Mouse (Mus musculus) T-helper 1 cell (primary cell): ENCODE measurements at regions not wholly inside any gene's neighbourhood (a gene's known extent, or its start where the extent isn't known, plus 50 kb on each side); places are given as distances from the start of the nearest gene placed in this dataset.
"Not testable (repeated sequence)": the region's sequence is repeated elsewhere in the genome, so short reads cannot be mapped to it uniquely, and the experiment has no call there.

Experiments used
- in situ Hi-C: fragments of 300-600 bp; cut with MboI, MseI; formaldehyde crosslinking; loops from one replicate; pipeline ENCODE4 v1.15.1; 2025; ENCODE audit warnings: high pct_unique_total_duplicates

DNA sequence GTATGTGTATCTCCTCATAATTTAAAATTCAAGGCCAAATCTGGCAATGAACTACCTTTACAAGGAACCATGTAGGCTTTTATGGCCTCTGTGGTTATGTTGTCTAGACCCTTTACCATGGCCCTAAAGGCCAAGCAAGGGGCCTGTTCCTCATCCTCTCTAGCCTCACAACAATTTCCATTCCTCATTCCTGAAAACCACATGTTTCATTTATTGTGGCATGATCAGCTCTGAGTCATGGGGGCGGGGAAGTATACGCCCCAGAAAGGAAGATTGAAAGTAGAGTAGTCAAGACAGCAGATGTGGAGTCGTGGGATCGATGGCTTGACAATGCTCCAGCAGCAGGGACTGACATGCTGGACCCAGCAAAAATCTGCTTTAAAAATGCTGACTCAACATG is 326.8 kb upstream of the Rnf219 start:
- in situ Hi-C loops: no loop called here

DNA sequence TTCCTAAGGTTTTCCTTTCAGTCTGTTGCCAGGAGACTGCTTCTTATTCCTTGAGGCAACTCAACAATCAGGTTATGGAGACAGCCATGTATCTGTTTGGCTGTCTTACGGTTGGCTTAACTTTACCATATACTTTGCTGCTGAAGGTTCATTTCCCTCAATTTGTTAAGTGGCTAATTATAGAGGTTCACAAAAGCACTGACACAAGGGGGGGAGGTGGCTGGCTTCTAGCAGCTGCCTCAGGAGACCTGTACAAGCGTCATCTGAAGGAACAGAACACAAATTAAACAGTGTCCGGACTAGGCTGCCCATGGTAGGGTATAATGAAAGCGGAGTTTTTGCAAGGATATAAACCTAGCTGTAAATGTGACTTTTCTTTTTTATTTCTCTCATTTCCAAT is 305.0 kb upstream of the Rnf219 start:
- in situ Hi-C loops: no loop called here

DNA sequence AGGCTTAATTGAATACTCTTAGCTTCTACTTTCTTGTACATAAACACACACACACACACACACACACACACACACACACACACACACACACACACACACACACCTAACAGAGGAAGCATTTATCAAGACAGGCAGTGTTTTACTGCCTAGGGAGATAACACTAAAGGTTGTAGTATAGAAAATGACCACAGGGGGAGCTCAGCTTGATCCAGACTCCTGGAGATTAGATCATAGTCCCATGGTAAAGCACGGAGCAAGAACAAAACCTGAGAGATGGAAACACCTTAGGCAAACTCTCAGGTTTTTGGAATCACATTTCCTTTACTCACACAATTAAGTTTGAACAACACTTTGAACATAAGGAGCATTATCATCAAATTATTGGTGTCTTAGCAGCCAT is 302.5 kb upstream of the Rnf219 start:
- in situ Hi-C loops: loop anchor here (25.0 kb wide), 2 partner anchors 1113 to 1213 kb away; no protein-coding TSS in a partner anchor

DNA sequence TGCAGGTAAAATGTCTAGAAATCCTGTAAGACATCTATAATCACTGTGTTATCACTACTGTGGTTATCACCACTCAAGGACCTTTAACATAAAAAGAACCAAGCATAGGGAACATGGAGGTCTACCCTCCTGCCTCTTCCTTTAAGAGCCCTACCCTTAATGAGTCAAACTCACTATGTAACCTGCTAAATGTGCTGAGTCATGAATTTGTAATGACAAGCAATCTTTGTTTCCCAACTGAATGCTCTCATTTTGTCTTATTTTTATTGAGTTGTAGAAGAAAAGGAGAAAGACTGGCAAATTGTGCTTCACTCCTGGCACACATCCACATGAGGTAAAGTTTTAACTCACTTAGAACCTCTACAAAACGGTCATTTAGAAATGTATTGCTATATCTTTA is 301.8 kb upstream of the Rnf219 start:
- in situ Hi-C loops: loop anchor here (25.0 kb wide), 2 partner anchors 1112 to 1212 kb away; no protein-coding TSS in a partner anchor

DNA sequence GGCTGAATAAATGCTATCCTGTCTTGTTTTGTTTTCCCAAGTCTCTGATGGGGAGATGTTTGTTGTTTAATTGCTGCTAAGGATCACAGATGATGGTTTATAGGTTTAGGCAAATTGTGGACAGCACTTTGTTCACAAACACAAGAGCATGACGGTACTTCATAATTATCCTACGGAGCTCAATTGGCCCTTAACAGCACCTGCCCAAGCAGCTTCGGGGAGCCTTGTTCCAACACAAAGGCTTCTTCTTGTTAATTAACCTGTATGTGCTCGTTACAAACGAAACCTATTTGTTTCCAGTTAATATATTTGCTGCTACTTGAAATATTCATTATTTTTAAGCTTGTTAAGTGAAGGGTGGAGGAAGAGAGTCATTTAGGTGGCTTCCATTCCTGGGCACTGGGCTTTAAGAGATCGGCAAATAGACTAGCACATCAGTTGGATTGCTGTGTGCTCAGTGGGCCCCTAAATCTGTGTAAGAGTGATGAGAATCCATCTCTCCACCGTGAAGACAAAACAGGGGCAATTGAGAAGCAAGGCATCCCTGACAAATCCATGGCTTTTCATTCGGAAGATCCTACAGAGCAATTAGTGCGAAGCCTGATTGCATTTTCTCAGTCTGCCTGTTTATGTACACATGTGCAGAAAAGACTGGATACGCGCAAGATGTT is 299.6 kb upstream of the Rnf219 start:
- in situ Hi-C loops: loop anchor here (25.0 kb wide), 2 partner anchors 1110 to 1210 kb away; no protein-coding TSS in a partner anchor

DNA sequence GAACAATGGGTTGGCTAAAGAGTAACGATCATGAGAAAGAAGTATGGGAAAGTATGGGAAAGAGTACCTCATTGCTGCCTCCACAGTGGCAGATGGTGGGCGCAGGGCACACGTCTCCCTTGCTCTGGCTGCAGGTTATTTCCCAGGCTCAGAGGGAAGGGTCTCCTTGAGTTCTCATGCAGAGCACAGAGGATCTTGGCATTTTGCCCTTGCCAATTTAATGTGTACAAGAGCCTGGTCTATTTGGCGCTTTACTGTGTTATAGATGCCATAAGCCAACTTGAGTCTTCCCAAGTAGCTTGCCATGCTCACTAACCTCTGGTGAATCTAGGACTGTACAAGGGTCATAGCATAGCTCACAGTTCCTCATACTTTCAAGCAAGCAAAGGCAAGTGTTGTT is 296.7 kb upstream of the Rnf219 start:
- in situ Hi-C loops: loop anchor here (25.0 kb wide), 2 partner anchors 1107 to 1207 kb away; no protein-coding TSS in a partner anchor

DNA sequence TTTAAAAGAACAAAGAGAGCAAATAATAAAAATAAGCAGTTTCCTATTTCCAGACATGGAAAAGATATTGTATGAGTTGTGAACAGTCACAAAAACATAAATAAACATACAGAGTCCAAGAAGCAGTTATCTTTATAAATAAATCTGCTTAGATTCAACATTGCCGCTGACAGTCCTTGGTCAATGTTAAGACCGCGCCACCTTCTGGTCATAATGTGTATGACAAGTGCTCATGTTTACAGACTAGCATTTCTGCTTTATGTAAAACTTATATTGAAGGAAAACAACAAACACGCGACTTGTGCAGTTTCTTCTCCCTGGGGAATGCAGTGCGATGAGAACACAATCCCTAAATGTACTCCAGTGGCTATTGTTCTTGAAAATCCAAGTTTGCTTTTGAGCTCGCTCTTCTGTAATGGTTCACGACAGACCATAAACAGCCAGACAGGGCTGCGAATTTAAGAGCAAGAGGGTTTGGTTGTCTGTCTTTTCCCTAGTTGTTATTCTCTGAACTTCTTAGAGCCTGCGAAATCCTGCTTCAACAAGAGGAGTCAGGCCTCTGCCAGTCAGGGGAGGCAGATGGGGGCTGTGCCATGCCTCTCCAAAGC is 291.6 kb upstream of the Rnf219 start:
- in situ Hi-C loops: loop anchor here (5.0 to 25.0 kb wide), 3 partner anchors 772 to 1202 kb away; no protein-coding TSS in a partner anchor

DNA sequence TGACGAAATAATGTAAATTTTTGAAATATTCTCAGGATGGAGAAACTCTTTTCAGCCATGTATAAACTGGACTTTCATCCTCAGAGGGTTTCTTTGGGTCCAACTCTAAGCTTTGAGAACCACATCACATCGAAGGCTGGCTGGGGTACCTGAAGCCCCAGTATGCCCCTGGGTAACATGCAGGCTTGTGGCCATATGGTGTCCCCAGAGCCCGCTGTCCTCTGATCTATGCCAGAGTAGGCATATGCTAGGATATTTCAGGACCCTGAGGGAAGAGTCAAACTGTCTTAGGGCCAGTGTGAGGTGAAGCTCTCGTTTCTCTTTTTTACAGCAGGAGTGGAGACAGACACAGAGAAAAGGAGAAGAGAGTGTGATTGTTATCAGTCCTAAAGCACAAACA is 289.6 kb upstream of the Rnf219 start:
- in situ Hi-C loops: loop anchor here (5.0 to 25.0 kb wide), 3 partner anchors 770 to 1200 kb away; no protein-coding TSS in a partner anchor

DNA sequence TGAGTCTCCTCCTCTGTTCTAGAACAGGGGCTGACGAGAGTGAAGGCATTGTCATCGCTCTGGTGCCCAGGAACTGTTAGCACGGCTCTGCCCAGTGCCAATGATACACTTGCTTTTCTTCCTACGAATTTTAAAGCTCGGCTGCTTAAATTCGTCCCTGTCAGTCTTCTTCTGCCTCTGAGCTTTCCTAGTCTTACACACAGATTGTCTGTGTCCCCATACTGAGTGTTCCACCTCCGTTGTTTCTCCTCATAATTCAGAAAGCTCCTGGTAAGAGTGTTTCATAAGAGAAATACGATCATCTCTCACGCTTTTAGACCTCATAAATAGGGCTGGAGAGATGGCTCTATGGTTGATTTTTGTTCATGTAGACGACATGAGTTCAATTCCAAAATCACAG is 282.9 kb upstream of the Rnf219 start:
- in situ Hi-C loops: loop anchor here (25.0 kb wide), 2 partner anchors 1093 to 1193 kb away; no protein-coding TSS in a partner anchor

DNA sequence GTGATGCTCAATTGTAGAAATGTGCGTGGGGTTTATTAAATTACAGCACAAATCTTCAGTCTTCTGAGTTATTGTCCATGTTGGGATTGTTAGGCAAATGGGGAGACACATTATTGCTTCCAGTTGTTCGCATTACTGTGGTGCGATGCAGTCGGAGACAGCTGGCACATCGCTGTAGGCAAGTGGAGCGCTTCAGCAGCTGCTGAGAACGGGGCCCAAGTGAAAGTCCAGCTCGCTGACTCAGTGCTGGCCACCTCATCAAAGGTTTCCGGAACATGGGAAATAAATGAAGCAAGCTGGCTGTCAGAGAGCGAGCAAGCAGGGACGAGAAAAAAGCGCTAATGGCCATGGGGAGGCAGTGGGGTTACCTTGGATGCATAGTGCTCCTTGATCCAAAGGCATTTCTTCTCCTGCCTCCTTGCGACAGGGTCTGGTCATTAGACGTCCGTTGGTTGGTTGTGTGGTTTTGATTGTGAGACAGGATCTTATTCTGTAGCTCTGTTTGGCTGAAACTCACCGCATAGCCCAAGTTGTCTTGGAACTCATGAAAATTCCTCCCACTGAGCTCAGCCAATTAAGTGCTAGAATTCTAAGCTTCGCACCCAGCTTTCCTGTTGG is 274.0 kb upstream of the Rnf219 start:
- in situ Hi-C loops: no loop called here

DNA sequence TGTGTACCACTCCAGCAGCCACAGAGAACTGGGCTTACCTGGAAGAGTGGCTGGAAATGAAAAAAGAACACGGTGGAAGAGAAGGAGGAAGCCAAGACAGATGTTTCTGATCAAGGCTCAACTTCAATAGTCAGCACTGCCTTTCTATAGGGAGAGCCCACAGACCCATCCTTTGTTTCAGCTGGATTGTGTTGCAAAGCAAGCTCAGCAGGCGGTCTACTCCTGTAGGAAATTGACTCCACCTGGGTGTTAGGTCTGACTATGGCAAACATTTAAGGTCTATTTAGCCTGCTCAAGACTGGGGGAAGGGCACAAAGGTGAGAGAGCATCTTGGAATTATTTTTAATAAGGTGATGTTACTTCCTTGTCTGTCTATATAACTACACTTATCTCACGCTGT is 266.9 kb upstream of the Rnf219 start:
- in situ Hi-C loops: no loop called here

DNA sequence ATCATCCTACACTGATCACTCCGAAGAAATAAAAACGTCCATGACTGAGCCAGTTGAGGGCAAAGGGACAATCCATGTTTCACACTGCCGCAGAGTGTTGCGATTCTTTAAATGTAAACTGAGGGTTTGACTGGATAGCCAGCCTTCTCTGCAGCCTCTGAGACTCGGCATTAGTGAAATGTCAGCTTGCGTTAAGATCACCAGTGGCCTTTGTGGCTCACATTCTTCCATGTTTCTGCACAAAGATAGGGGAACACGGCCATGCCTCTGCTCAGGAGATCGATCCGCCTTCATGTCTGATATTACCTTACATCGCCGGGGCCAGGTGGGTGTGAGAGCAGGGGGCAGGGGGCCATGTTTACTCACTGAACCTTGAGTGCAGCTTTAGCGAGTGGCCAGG is 262.6 kb upstream of the Rnf219 start:
- in situ Hi-C loops: no loop called here

DNA sequence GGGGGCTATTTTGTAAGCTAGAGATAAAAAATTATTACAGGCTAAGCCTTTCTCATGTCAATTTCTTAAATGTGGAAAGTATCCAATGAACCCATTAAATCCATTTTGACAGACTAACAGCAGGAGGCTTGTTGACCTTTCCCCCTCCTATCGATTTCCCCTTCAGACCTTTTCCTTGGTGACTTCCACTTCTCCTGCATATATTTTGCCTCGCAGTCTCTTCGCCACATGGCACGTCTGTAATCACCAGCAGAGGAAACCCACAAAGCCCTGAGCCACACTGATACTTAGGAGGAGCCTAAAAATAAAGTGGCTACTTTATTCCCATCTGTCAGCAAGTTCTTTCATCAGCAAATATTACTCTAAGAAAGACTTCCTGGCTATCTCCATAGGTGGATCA is 247.5 kb upstream of the Rnf219 start:
- in situ Hi-C loops: no loop called here

DNA sequence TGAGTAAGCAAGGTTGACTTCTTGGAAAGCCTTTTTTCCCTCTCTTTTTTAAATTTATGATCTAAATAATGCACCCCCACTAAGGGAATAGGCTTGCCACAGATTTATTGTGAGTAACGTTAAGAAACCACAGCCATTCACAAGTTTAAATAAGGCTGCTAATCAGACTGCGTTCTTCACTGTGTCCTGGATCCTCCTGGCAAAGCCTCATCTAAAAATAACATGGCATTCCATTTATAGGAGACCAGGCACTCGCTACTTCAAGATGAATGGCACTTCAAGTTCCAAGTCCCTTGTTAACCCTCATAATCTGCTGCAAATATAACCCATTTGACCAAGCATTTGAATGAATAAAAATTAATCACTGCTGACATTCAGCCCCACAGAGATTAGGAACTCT is 211.8 kb upstream of the Rnf219 start:
- in situ Hi-C loops: no loop called here

DNA sequence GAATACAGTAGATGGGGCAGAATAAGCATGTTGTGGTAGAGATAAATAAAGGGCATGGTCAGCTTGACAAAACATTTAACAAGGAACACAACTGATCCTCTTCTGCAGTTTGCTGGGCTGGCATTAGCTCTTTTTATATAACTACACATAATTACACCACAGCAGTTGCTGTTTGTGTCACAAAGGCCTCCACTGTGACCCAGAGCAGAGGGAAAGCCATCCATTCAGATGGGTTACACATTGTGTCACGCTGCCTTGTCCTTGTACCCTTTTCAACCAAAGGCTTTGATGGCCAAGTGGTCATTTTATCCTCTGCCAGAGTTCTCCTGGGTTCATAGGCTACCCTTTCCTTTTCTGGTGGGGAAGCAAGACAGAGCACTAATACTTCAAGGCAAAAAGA is 209.6 kb upstream of the Rnf219 start:
- in situ Hi-C loops: no loop called here

DNA sequence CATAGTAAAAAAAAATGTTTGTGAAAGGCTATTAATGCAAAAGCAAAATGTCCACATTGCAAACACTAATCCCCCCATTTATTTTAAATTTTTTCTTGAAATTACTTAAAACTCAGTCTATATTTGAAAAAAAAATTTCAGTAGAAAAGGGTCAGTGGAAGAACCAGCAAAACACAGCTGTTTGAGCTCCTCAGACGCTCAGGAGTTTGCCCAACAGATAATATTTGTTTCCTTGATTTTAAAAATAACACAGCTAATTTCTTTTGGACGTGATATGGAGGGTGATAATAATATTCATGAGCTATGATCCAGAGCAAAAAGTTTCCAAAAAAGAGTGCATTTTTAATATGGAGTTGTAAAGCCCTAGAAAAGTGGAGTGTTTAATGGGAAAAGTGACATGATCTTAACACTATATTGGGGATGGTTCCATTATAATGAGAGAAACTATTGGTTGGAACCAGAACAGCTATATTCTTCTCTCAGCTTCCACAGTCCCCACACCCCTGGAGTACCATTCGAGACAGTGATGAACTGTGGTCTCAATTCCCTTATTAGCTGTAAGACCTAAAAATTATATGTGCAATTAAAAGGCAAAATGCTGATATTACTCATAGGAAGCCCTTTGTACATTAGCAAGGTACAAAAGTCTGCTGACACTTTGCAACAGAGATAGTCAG is 209.0 kb upstream of the Rnf219 start:
- in situ Hi-C loops: no loop called here

DNA sequence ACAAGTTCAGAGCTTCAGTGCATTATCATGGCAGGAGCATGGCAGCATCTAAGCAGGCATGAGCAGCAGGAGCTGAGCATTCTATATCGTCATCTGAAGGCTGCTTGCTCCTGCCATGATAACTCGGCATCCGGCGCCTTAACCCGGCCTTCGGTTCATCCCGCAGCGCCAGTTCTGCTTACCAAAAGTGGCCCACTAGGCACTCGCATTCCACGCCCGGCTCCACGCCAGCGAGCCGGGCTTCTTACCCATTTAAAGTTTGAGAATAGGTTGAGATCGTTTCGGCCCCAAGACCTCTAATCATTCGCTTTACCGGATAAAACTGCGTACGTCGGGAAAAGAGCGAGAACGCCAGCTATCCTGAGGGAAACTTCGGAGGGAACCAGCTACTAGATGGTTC is 193.2 kb upstream of the Rnf219 start:
- in situ Hi-C loops: not testable (repeated sequence)

DNA sequence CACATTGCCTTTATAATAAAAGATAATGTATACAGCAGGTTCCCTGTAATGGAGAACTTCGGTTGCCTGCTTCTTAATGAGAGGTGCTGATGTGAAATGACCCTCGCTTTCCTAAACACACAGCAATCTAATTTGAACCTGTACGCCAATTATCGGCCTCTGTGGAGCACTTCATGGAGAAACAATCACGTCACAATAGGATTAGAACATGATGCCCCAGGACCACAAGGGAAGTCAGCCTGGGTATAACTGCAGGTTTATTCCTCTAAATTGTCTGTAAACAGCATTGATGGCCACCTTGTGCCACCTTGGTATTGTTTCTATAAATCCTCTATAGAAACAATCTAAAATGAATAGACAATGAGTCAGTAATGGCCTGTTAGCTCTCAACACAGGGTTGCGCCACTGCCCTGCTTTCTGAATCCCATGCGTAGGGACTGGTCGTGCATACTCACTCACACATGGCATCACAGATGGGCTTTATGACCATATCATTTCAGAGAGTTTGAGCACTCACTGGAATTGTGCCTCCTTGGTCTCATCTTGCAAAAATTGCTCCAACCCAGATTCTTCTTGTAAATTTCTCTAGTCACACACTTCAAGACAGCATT is 179.9 kb upstream of the Rnf219 start:
- in situ Hi-C loops: no loop called here

DNA sequence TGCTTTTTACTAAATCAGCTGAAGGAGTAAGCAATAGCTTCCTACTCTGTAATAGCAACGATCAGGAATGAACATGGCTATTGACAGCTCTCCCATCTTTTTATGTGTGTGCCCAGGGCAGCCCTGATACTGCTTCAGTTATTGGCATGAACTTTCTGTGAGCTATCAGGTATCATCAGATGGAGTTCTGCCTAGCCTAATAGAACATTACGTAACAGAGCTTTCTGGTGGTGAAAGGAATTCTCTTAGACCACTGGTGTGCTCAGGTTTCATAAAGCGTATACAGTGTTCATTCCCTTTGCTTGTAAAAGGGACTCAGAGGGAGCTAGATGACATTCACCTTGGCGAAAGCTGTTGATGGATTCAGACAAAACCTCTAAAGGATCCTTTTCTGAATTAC is 176.5 kb upstream of the Rnf219 start:
- in situ Hi-C loops: no loop called here

DNA sequence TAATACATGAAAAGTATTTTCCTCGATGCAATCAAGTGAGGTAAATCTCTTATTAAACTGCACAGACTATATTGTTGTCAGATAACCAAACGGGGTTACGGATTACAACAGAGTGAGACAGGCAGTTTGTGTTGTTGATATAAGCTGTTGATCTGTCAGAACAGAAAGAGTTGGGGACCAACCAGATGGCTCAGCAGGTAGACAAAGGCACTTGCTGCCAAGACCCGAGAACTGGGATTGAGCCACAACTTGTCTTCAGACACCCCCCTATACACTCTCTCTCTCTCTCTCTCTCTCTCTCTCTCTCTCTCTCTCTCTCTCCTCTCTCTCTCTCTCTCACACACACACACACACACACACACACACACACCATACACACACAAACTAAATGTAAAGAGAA is 172.7 kb upstream of the Rnf219 start:
- in situ Hi-C loops: no loop called here

DNA sequence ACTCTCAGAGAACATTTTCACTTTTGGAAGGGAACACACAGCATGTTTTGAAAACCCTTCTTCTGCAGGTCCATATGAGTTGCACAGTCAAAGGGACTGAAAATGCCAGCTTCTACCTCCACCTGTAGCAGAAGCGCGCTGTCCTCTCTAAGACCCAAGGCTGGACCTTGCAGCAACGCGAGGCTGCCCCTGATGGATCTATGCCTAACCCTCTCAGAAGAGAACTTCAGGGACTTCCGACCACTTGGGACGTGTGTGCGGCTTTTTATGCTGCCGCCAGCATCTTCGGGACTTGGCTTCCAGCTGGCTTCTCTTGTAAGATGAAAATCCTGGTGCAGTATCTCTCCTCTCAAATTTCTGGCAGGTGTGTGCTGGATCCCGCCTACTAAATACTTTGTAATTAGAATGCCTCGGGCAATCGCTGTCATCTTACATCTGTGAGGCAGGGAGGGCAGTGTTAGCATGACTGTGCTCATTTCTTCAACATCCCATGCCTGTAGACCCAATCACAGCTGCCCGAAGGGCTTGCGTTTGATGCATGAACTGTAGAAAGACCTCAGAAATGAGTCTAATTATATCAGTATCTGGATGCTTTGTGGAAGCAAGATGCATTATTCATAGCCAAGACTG is 171.8 kb upstream of the Rnf219 start:
- in situ Hi-C loops: no loop called here
